Mouse (Mus musculus) hindbrain, embryonic 12.5 days (tissue): ENCODE measurements around the gene Man2a1. TPM values are rescaled to one million over a fixed set of nuclear protein-coding genes. Genes with fewer than 3 reads are reported as not detected.

Source experiments
- ATAC-seq: fragments of 200-750 bp; cut with Nextera tagmentation; 2 replicates; pipeline ENCODE4 v1.8.0; 2017; ENCODE audit warnings: moderate TSS enrichment; ENCODE audit not compliant: low FRiP score
- H3K27ac ChIP-seq: fragments of 300-500 bp; sonication (generic); 2 replicates; pipeline ENCODE4 v1.5.1; 2016; ENCODE audit warnings: mild to moderate bottlenecking
- H3K27me3 ChIP-seq: fragments of 300-500 bp; sonication (generic); 2 replicates; pipeline ENCODE4 v1.6.1; 2016; ENCODE audit warnings: mild to moderate bottlenecking
- H3K36me3 ChIP-seq: fragments of 300-500 bp; sonication (generic); 2 replicates; pipeline ENCODE4 v1.6.1; 2016; ENCODE audit warnings: mild to moderate bottlenecking
- H3K4me1 ChIP-seq: fragments of 300-500 bp; sonication (generic); 2 replicates; pipeline ENCODE4 v1.6.1; 2016
- H3K4me2 ChIP-seq: fragments of 300-500 bp; sonication (generic); replicated peaks from 2 replicates; pipeline ENCODE4 v1.6.1; 2016; ENCODE audit warnings: mild to moderate bottlenecking
- H3K4me3 ChIP-seq: fragments of 300-500 bp; sonication (generic); 2 replicates; pipeline ENCODE4 v1.5.1; 2016; ENCODE audit warnings: mild to moderate bottlenecking
- H3K9ac ChIP-seq: fragments of 300-500 bp; sonication (generic); 2 replicates; pipeline ENCODE4 v1.6.1; 2016; ENCODE audit warnings: mild to moderate bottlenecking, moderate library complexity
- H3K9me3 ChIP-seq: fragments of 300-500 bp; sonication (generic); replicated peaks from 2 replicates; pipeline ENCODE4 v1.6.1; 2016; ENCODE audit warnings: mild to moderate bottlenecking
- WGBS: fragments of 180-500 bp; shearing (Covaris S2); methylation state at CpG from one replicate; pipeline ENCODE4 v1.1.7; 2016; 5-methylcytosine and 5-hydroxymethylcytosine counted together
- polyA plus RNA-seq: library from polyadenylated mRNA; unstranded; fragments of >200 nt; fragmentation: Nextera tagmentation; extraction: Ambion mirVana; gene quantifications from 2 replicates; pipeline ENCODE4 v1.2.1, GENCODE M21; 2016

Man2a1 gene
- polyA plus RNA-seq, 1 experiment from 2014 or later, result 6.5 TPM

DNA sequence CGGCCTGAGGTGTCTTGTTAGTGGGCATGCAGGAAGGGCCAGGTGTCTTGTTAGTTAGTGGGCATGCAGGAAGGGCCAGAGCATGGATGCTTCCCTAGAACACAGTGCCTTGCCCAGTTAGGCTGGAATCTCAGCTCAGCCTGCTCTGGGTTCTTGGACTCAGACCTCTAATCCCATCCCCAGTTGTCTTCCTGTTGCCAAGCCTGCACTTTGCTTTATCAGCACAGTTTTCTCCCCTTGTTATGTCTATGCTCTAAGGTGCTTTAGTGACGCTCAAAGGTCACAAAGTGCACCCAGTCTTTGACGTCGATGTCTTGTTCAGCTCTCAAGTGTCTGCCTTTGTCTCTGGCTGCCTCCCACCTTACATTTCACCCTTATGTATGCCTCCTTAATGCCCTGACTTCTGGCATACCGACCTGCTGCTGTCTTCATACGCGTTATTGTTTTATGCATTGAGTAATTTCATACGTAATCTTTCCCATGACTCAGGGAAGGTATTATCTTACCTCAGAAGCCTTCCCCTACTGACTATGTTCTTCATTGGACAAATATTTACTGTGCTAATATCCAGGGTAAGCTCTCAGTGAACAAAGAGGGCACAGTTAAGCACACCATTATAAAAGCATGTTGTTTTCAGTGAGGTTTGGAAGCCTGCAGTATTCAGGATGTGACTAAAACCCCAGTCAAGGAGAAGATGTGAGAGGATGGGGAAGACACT, 44.5 kb downstream of the Man2a1 start:
- ATAC-seq, result no peak
- Histone ChIP-seq H3K4me1 (peaks cover 16% of the 10 kb centered on the region; the same call in 1 of the 2 replicates), H3K4me3 (no peak overlapping the region), H3K27me3 (no peaks in the 10 kb centered on the region), H3K4me2 (no peak overlapping the region), H3K36me3 (no peaks in the 10 kb centered on the region), H3K9ac (no peak overlapping the region), H3K9me3 (no peaks in the 10 kb centered on the region), H3K27ac (no peak overlapping the region)
- WGBS, result 71% methylated on average over 8 of the region's 8 CpGs

DNA sequence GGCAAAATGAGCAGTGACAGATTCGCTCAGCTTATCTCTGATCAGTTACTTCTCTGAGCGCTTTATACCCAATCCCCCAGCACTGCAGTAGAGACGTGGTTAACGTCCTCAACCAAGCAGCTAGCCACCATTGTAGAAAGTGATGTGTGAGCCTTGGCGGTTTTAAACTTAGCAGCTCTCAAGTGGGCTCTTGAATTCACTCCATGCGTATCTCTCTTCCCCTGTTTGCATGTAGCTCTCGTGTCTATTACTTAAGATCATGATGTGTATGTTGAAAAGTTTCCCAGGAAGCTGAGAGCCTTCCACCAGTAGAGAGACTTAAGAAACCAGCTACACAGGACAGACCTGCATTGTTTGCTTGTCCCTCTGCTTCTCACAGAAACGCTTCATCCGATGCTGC, 46.9 kb downstream of the Man2a1 start:
- WGBS, result 84% methylated on average over 9 of the region's 9 CpGs
- no peak overlapping the region for H3K9ac ChIP-seq
- peaks cover 8% of the 10 kb centered on the region; the same call in 1 of the 2 replicates for H3K4me1 ChIP-seq
- H3K4me2 ChIP-seq, result no peak overlapping the region
- no peak overlapping the region for H3K4me3 ChIP-seq
- no peak for ATAC-seq
- H3K36me3 ChIP-seq, result peaks cover 10% of the 10 kb centered on the region
- H3K27me3 ChIP-seq, result no peaks in the 10 kb centered on the region
- no peak overlapping the region for H3K27ac ChIP-seq
- 0 out of 2 replicates have a peak, but pooled peaks cover under 1% of the 10 kb centered on the region for H3K9me3 ChIP-seq

DNA sequence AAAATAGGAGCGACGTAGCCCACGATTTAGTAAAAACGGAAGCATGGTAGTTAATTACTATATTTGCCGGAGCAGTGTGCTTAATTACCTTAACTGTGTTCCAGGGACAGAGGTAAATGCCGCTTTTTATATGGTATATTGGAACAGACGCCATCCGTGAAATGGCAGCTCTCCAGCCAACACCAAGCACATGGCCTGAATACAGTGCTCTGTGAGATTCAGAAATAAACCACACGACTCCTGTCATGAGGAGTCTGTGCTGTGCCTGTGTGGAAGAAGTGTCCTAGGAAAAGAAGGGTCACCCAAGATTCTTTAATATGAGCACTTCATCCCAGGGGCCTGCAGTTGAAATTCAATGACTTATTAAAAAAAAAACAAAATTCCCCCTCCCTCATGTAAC, 50.2 kb downstream of the Man2a1 start:
- no peak overlapping the region for H3K9ac ChIP-seq
- WGBS, result 97% methylated on average over 9 of the region's 9 CpGs
- no peaks in the 10 kb centered on the region for H3K4me1 ChIP-seq
- no peak for ATAC-seq
- H3K4me3 ChIP-seq, result no peak overlapping the region
- H3K36me3 ChIP-seq, result peaks cover 21% of the 10 kb centered on the region
- no peaks in the 10 kb centered on the region for H3K27me3 ChIP-seq
- 0 out of 2 replicates have a peak, but pooled peaks cover 4% of the 10 kb centered on the region for H3K9me3 ChIP-seq
- H3K4me2 ChIP-seq, result no peak overlapping the region
- no peak overlapping the region for H3K27ac ChIP-seq

DNA sequence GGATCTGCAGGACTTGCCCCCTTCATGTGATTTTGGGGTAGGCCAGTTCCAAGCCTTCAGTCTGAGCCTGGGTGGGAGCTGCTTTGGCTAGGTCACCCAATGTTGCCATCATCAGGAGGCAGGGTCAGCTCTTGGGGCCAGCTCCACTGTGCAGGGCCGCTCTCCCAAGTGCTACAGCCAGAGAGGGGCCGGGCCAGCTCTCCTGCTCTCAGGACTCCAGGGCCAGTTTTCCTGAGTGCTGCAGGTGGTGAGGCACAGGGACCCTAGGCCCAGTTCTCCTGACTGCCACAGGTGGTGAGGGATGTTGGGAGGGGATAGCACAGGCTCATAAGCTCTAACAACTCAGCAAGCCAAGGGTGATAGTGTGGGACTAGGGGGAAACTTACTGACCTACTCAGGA, 53.1 kb downstream of the Man2a1 start:
- Histone ChIP-seq H3K4me3 (no peak overlapping the region), H3K9ac (no peak overlapping the region), H3K27ac (no peak overlapping the region), H3K4me1 (no peaks in the 10 kb centered on the region), H3K9me3 (0 out of 2 replicates have a peak, but pooled peaks cover 4% of the 10 kb centered on the region), H3K4me2 (no peak overlapping the region), H3K36me3 (peaks cover 21% of the 10 kb centered on the region), H3K27me3 (no peaks in the 10 kb centered on the region)
- 94% methylated on average over 2 of the region's 2 CpGs for WGBS
- ATAC-seq, result no peak

DNA sequence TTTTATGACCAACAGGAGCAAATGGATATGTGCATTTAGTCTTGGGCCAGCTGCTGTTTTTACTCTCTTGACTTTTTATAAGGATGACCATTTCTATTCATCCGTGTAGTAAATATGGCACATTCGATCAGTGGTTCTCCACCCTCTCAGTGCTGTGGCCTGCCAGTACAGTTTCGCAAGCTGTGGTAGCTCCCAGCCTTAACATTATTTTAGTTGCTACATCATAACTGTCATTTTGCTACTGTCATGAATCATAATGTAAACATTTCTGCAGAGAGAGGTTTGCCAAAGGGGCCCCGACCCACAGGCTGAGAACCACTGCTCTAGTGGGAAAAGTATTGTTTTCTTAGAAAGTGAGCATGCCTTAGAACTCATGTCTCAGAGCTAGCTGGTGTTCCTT, 59.1 kb downstream of the Man2a1 start:
- WGBS, result 92% methylated on average over 4 of the region's 4 CpGs
- Histone ChIP-seq H3K4me3 (no peak overlapping the region), H3K9me3 (no peaks in the 10 kb centered on the region), H3K36me3 (peaks cover 19% of the 10 kb centered on the region), H3K4me2 (no peak overlapping the region), H3K4me1 (no peaks in the 10 kb centered on the region), H3K27ac (no peak overlapping the region), H3K9ac (no peak overlapping the region), H3K27me3 (no peaks in the 10 kb centered on the region)
- ATAC-seq, result no peak

DNA sequence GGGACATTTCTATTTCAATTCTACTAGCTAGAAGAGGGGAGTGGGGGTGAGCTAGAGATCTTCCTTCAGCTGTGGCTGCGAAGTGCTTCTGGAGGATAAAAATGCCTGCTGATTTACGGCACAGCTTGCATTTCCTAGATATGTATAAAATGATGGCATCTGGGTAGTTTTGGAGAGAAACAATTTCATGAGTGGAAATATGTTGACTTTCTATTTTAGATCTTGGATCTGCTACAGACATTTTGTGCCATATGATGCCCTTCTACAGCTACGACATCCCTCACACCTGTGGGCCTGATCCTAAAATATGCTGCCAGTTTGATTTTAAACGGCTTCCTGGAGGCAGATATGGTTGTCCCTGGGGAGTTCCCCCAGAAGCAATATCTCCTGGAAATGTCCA, 66.0 kb downstream of the Man2a1 start:
- Histone ChIP-seq H3K27me3 (no peaks in the 10 kb centered on the region), H3K4me1 (no peaks in the 10 kb centered on the region), H3K4me2 (no peak overlapping the region), H3K9ac (no peak overlapping the region), H3K9me3 (no peaks in the 10 kb centered on the region), H3K36me3 (peaks cover 13% of the 10 kb centered on the region), H3K27ac (no peak overlapping the region), H3K4me3 (no peak overlapping the region)
- ATAC-seq, result no peak
- WGBS, result 91% methylated on average over 4 of the region's 4 CpGs

DNA sequence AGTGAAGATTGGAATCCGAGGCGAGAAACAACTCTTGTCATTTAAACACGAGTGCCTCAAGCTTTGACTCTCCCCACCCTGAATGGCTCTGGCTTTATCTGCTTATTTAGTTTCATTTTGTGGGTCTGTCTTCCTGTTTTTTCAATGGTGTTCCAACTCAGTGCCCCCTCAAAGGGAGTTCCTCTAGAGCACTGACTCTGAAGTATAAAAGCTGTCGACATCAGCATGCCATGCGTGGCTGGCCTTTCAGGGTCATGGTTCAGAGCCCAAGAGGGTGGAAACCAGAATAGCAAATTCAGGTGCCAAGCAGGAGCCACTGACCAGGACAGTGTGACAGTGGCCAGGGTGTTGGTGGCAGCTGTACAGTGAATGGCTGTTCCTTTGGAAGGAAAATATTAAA, 68.0 kb downstream of the Man2a1 start:
- no peak for ATAC-seq
- H3K36me3 ChIP-seq, result peaks cover 22% of the 10 kb centered on the region
- H3K9ac ChIP-seq, result no peak overlapping the region

DNA sequence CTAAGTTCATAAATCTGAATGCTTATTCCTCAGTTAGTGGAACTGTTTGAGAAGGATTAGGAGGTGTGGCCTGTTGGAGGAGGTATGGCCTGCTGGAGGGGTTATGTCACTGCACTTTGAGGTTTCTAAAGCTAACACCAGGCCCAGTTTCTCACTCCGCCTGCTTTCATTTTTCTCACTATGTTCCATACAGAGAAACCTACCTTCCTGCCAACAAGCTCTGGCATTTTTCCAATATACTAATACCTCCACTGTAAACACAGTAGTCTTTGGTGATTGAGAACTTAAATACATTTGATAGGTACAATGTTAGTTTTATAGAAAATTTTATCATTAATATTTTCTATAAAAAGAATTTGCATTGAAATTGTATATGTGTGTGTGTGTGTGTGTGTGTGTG, 73.9 kb downstream of the Man2a1 start:
- ATAC-seq, result no peak
- WGBS, result 88% methylated on average over 1 of the region's 1 CpGs
- H3K9me3 ChIP-seq, result 0 out of 2 replicates have a peak, but pooled peaks cover 3% of the 10 kb centered on the region
- H3K27me3 ChIP-seq, result no peaks in the 10 kb centered on the region
- no peak overlapping the region for H3K27ac ChIP-seq
- H3K4me1 ChIP-seq, result no peaks in the 10 kb centered on the region
- H3K4me2 ChIP-seq, result no peak overlapping the region
- no peak overlapping the region for H3K4me3 ChIP-seq
- H3K9ac ChIP-seq, result no peak overlapping the region
- H3K36me3 ChIP-seq, result peaks cover 27% of the 10 kb centered on the region

More for the DNA sequence above, 68.0 kb downstream of the Man2a1 start:
- H3K4me2 ChIP-seq, result no peak overlapping the region
- H3K27ac ChIP-seq, result no peak overlapping the region
- no peak overlapping the region for H3K4me3 ChIP-seq
- H3K27me3 ChIP-seq, result no peaks in the 10 kb centered on the region
- WGBS, result 38% methylated on average over 5 of the region's 5 CpGs
- no peaks in the 10 kb centered on the region for H3K9me3 ChIP-seq
- H3K4me1 ChIP-seq, result no peaks in the 10 kb centered on the region

DNA sequence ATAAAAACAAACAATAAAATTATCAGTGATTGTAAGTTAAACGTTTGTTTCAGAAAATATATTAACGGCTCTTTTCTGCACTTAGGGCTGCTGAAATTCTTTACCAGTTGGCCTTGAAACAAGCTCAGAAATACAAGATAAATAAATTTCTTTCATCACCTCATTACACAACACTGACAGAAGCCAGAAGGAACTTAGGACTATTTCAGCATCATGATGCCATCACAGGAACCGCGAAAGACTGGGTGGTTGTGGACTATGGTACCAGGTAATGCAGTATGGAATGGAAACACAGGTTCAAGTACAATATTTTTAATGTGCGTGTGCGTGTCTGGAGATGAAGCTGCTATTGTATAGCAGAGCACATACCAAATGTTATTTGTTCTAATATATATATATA, 74.4 kb downstream of the Man2a1 start:
- Histone ChIP-seq H3K4me3 (no peak overlapping the region), H3K9ac (no peak overlapping the region), H3K27ac (no peak overlapping the region), H3K4me2 (no peak overlapping the region), H3K36me3 (peaks cover 21% of the 10 kb centered on the region), H3K9me3 (0 out of 2 replicates have a peak, but pooled peaks cover 3% of the 10 kb centered on the region), H3K4me1 (no peaks in the 10 kb centered on the region), H3K27me3 (no peaks in the 10 kb centered on the region)
- ATAC-seq, result no peak
- 93% methylated on average over 6 of the region's 6 CpGs for WGBS

DNA sequence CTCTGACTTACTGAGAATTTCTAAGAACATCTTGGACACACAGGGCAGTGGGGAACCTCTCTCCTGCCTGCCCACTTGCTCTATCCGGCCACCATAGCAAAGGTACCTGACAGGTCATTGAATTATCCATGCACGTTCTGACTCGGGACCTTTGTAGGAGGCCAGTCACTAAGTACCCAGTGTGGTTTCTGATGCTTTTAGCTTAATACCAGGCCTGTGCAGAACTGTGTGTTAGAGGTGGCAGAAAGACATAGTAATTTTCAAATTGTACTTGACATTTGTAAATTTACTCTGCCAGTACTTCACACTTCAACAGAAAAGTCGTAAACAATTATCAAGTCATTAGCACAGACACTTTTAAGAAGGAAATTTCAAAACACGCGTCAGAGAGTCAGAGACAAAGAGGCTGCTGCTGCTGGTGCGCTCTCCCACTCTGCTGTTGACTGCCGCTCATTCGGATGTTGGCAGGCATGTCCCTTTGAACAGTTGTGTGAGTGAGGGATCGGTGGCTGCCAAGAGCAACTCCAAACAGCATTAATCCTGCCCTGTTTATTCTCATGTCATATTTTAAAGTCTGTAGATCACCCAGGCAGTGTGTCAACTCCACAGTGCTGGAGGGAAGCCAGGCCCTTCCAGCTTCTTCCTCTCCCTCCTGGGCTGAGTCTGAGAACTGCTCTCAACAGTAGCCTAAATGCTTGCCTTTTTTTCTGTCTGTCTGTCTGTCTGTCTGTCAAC, 76.4 kb downstream of the Man2a1 start:
- 75% methylated on average over 10 of the region's 10 CpGs for WGBS
- Histone ChIP-seq H3K4me1 (no peaks in the 10 kb centered on the region), H3K9me3 (0 out of 2 replicates have a peak, but pooled peaks cover 3% of the 10 kb centered on the region), H3K4me2 (no peak overlapping the region), H3K9ac (no peak overlapping the region), H3K27me3 (no peaks in the 10 kb centered on the region), H3K4me3 (no peak overlapping the region), H3K36me3 (peaks cover 12% of the 10 kb centered on the region), H3K27ac (no peak overlapping the region)
- ATAC-seq, result 0 out of 2 replicates have a peak, but pooled peaks have one; percentile 38

DNA sequence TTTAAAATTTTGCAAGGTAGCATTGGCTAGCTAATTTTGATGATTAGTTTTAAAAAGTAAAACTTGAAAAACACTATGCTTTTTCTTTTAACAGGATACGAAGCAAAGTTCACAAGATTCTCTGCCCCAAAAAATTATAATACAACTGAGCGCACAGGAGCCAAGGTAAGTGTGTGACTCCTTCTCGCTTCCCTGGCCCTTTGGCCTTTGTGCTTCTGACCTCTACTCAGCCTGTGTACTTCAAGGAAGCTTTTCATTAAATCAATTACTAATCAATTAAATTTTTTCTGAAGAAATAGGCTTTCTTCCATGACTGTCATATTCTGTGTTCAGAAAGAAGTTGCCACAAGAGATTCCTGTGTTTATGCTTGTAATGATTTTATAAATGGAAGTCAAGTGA, 80.9 kb downstream of the Man2a1 start:
- H3K27me3 ChIP-seq, result no peaks in the 10 kb centered on the region
- ATAC-seq, result no peak
- H3K9ac ChIP-seq, result no peak overlapping the region
- no peaks in the 10 kb centered on the region for H3K4me1 ChIP-seq
- no peak overlapping the region for H3K27ac ChIP-seq
- H3K4me2 ChIP-seq, result no peak overlapping the region
- H3K36me3 ChIP-seq, result 0 out of 2 replicates have a peak, but pooled peaks cover 3% of the 10 kb centered on the region
- no peaks in the 10 kb centered on the region for H3K9me3 ChIP-seq
- H3K4me3 ChIP-seq, result no peak overlapping the region
- 87% methylated on average over 3 of the region's 3 CpGs for WGBS

DNA sequence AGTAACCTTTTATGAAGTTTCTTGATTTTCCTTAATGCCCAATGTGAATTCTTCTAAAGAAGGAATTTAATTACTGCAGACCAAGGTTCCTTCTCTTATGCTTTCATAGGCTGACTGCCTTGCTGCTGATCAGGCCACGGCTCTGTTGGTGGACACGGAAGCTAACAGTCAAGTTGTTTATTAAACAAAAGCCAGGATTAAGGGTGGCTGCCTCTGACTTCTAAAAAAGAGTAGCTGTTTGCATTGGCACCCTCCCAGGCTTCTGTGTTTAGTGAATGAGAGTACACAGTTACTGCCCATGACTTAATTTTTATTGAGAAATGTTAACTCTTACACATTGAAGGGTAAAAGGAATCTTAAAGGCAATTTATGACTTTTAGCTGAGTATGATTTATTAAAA, 81.4 kb downstream of the Man2a1 start:
- Histone ChIP-seq H3K9ac (no peak overlapping the region), H3K4me1 (no peaks in the 10 kb centered on the region)
- WGBS, result 62% methylated on average over 2 of the region's 2 CpGs

More for the DNA sequence above, 81.4 kb downstream of the Man2a1 start:
- Histone ChIP-seq H3K4me3 (no peak overlapping the region), H3K36me3 (0 out of 2 replicates have a peak, but pooled peaks cover 3% of the 10 kb centered on the region), H3K27me3 (no peaks in the 10 kb centered on the region), H3K9me3 (no peaks in the 10 kb centered on the region), H3K4me2 (no peak overlapping the region), H3K27ac (no peak overlapping the region)
- ATAC-seq, result no peak
